Comparison of ENCODE assay signal across 8 mouse cellular contexts in the genomic region with DNA sequence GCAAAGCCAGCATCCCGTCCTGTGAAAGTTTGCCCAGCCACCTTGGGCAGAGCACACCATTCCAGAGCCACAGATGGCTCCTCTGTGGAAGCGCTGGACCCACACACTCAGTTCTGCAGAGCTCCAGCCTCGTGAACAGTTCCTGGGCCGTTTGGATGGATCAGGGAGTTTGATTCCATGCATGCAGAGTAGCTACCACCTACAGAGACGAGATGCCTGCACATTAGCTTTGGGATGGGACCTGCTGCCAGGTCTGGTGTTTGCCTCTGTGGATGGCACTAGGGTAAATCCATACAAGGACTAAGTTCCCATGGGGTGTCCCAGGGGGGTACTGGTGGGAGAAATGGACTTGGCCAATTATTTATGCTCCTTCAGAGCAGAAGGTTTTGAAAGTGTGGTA.
DNase-seq lines count a peak whose midpoint lies in the region; ATAC-seq and TF ChIP-seq lines count a peak whose summit lies in the region.

No protein-coding gene starts in this region.

- no peaks in the 10 kb centered on the region for H3K27me3 ChIP-seq in midbrain, embryonic 13.5 days
- no peaks in the 10 kb centered on the region for H3K27me3 ChIP-seq in midbrain, embryonic 15.5 days (replicated peaks)
- no peaks in the 10 kb centered on the region; the same call in 1 of the 2 replicates for H3K27me3 ChIP-seq in limb, embryonic 12.5 days
- H3K27me3 ChIP-seq in stomach, embryonic 16.5 days (ENCODE audit: control insufficient read depth, insufficient read depth, low read length): no peaks in the 10 kb centered on the region

- H3K9ac ChIP-seq in midbrain, embryonic 13.5 days (replicated peaks): no peak overlapping the region; the same call in 1 of the 2 replicates
- H3K9ac ChIP-seq in midbrain, embryonic 15.5 days: no peak overlapping the region
- H3K9ac ChIP-seq in limb, embryonic 12.5 days (replicated peaks): peak overlapping the region; percentile 32; the same call in 1 of the 2 replicates
- H3K9ac ChIP-seq in stomach, embryonic 16.5 days (ENCODE audit: low read length): peak overlapping the region; percentile 72

- no peak for ATAC-seq in midbrain, embryonic 13.5 days
- no peak for ATAC-seq in midbrain, embryonic 15.5 days (replicated peaks)
- no peak for ATAC-seq in limb, embryonic 12.5 days (ENCODE audit: insufficient number of reproducible peaks, insufficient read depth, low FRiP score, low TSS enrichment, low read depth)
- no peak for ATAC-seq in stomach, embryonic 16.5 days (ENCODE audit: insufficient read depth, low FRiP score)
- ATAC-seq in activated CD4-positive, CD25-positive, alpha-beta regulatory T cell, adult 4 months: no peak

- H3K4me2 ChIP-seq in midbrain, embryonic 13.5 days (replicated peaks): no peak overlapping the region
- H3K4me2 ChIP-seq in midbrain, embryonic 15.5 days: no peak overlapping the region
- H3K4me2 ChIP-seq in limb, embryonic 12.5 days: peak overlapping the region; percentile 45
- peak overlapping the region; percentile 55 for H3K4me2 ChIP-seq in stomach, embryonic 16.5 days (ENCODE audit: low read depth, low read length)

- WGBS in midbrain, embryonic 13.5 days: 64% methylated on average over 5 of the region's 5 CpGs
- WGBS in midbrain, embryonic 15.5 days: 57% methylated on average over 5 of the region's 5 CpGs
- WGBS in limb, embryonic 12.5 days: 48% methylated on average over 5 of the region's 5 CpGs
- 40% methylated on average over 5 of the region's 5 CpGs for WGBS in stomach, embryonic 16.5 days

- intact Hi-C loops in gastrocnemius, adult 2 months (cut with DNase I): loop anchor here (5.0 kb wide), 1 partner anchor 46 kb away; no protein-coding TSS in a partner anchor
- intact Hi-C loops in gastrocnemius, postnatal 36 days (cut with DNase I): loop anchor here (5.0 kb wide), 1 partner anchor 36 kb away; no protein-coding TSS in a partner anchor

- no peak for TF ChIP-seq CTCF in gastrocnemius, adult 2 months (IDR thresholded peaks at IDR 0.05)

- peak overlapping the region; percentile 75 for H3K4me3 ChIP-seq in gastrocnemius, adult 2 months
- H3K4me3 ChIP-seq in midbrain, embryonic 13.5 days (replicated peaks): no peak overlapping the region
- H3K4me3 ChIP-seq in midbrain, embryonic 15.5 days: no peak overlapping the region
- H3K4me3 ChIP-seq in limb, embryonic 12.5 days (replicated peaks): no peak overlapping the region
- peak overlapping the region; percentile 42 for H3K4me3 ChIP-seq in stomach, embryonic 16.5 days (replicated peaks; ENCODE audit: low read length)

- no peaks in the 10 kb centered on the region for H3K9me3 ChIP-seq in midbrain, embryonic 13.5 days
- no peaks in the 10 kb centered on the region for H3K9me3 ChIP-seq in midbrain, embryonic 15.5 days
- H3K9me3 ChIP-seq in limb, embryonic 12.5 days: no peaks in the 10 kb centered on the region
- no peaks in the 10 kb centered on the region for H3K9me3 ChIP-seq in stomach, embryonic 16.5 days (replicated peaks; ENCODE audit: control insufficient read depth, low read length)

- H3K4me1 ChIP-seq in midbrain, embryonic 13.5 days (replicated peaks): peaks cover 37% of the 10 kb centered on the region
- H3K4me1 ChIP-seq in midbrain, embryonic 15.5 days: peaks cover 19% of the 10 kb centered on the region
- H3K4me1 ChIP-seq in limb, embryonic 12.5 days (replicated peaks): peaks cover 57% of the 10 kb centered on the region
- peaks cover 54% of the 10 kb centered on the region for H3K4me1 ChIP-seq in stomach, embryonic 16.5 days (ENCODE audit: control insufficient read depth, insufficient read depth, low read length)

- no peak for DNase-seq in gastrocnemius, adult 2 months
- DNase-seq in gastrocnemius, postnatal 36 days: no peak
- DNase-seq in c-Kit-positive CD71-positive TER-119-positive erythroid progenitor cells, embryonic 14.5 days (ENCODE audit: low spot score): no peak

- H3K27ac ChIP-seq in gastrocnemius, adult 2 months: peak overlapping the region; percentile 97
- H3K27ac ChIP-seq in midbrain, embryonic 13.5 days: peak overlapping the region; percentile 1; the same call in 1 of the 2 replicates
- no peak overlapping the region for H3K27ac ChIP-seq in midbrain, embryonic 15.5 days
- peak overlapping the region; percentile 93 for H3K27ac ChIP-seq in limb, embryonic 12.5 days
- H3K27ac ChIP-seq in stomach, embryonic 16.5 days (ENCODE audit: low read length): peak overlapping the region; percentile 94

- peaks cover 35% of the 10 kb centered on the region for H3K36me3 ChIP-seq in midbrain, embryonic 13.5 days
- H3K36me3 ChIP-seq in midbrain, embryonic 15.5 days (replicated peaks): no peaks in the 10 kb centered on the region
- H3K36me3 ChIP-seq in limb, embryonic 12.5 days: peaks cover 24% of the 10 kb centered on the region
- no peaks in the 10 kb centered on the region for H3K36me3 ChIP-seq in stomach, embryonic 16.5 days (ENCODE audit: control insufficient read depth, insufficient read depth, low read length)

Comparison
In these comparisons a context has a peak if more than half of its experiments do, and no peak if none do; other contexts are left out.
1. H3K4me3 ChIP-seq: peak in gastrocnemius, adult 2 months (single experiment) and stomach, embryonic 16.5 days (single experiment); none in midbrain, embryonic 13.5 days (single experiment), midbrain, embryonic 15.5 days (single experiment) and limb, embryonic 12.5 days (single experiment).
2. H3K4me2 ChIP-seq: peak in limb, embryonic 12.5 days (single experiment) and stomach, embryonic 16.5 days (single experiment); none in midbrain, embryonic 13.5 days (single experiment) and midbrain, embryonic 15.5 days (single experiment).
3. H3K9ac ChIP-seq: peak in limb, embryonic 12.5 days (single experiment) and stomach, embryonic 16.5 days (single experiment); none in midbrain, embryonic 13.5 days (single experiment) and midbrain, embryonic 15.5 days (single experiment).